Mouse (Mus musculus) kidney, embryonic 15.5 days (tissue): ENCODE data around the gene Sparc. TPM values are rescaled to one million over a fixed set of nuclear protein-coding genes. Genes with fewer than 3 reads are reported as not detected.

Experiments used
- ATAC-seq: fragments of 200-750 bp; cut with Nextera tagmentation; replicated peaks from 2 replicates; pipeline ENCODE4 v1.8.0; 2017; ENCODE audit warnings: moderate TSS enrichment; ENCODE audit not compliant: low FRiP score
- H3K27ac ChIP-seq: fragments of 300-500 bp; sonication (generic); 2 replicates; pipeline ENCODE4 v1.5.1; 2015; ENCODE audit warnings: mild to moderate bottlenecking, inconsistent platforms
- H3K27me3 ChIP-seq: fragments of 300-500 bp; sonication (generic); 2 replicates; pipeline ENCODE4 v1.6.1; 2015; ENCODE audit warnings: inconsistent platforms
- H3K36me3 ChIP-seq: fragments of 300-500 bp; sonication (generic); 2 replicates; pipeline ENCODE4 v1.6.1; 2015; ENCODE audit warnings: inconsistent platforms
- H3K4me1 ChIP-seq: fragments of 300-500 bp; sonication (generic); 2 replicates; pipeline ENCODE4 v1.6.1; 2015; ENCODE audit warnings: inconsistent platforms
- H3K4me2 ChIP-seq: fragments of 300-500 bp; sonication (generic); 2 replicates; pipeline ENCODE4 v1.6.1; 2015; ENCODE audit warnings: moderate library complexity, mild to moderate bottlenecking, inconsistent platforms
- H3K4me3 ChIP-seq: fragments of 300-500 bp; sonication (generic); replicated peaks from 2 replicates; pipeline ENCODE4 v1.5.1; 2015; ENCODE audit warnings: mild to moderate bottlenecking, inconsistent platforms
- H3K9ac ChIP-seq: fragments of 300-500 bp; sonication (generic); 2 replicates; pipeline ENCODE4 v1.6.1; 2015; ENCODE audit warnings: mild to moderate bottlenecking, inconsistent platforms
- H3K9me3 ChIP-seq: fragments of 300-500 bp; sonication (generic); replicated peaks from 2 replicates; pipeline ENCODE4 v1.6.1; 2016; ENCODE audit warnings: inconsistent platforms
- WGBS: fragments of 180-500 bp; shearing (Covaris S2); methylation state at CpG from one replicate; pipeline ENCODE4 v1.1.7; 2015; ENCODE audit warnings: mixed read lengths; 5-methylcytosine and 5-hydroxymethylcytosine counted together
- polyA plus RNA-seq: library from polyadenylated mRNA; unstranded; fragments of >200 nt; fragmentation: Nextera tagmentation; extraction: Ambion mirVana; gene quantifications from 2 replicates; pipeline ENCODE4 v1.2.1, GENCODE M21; 2015

Gene Sparc
- polyA plus RNA-seq, 1 experiment from 2014 or later = 1,510 TPM

DNA sequence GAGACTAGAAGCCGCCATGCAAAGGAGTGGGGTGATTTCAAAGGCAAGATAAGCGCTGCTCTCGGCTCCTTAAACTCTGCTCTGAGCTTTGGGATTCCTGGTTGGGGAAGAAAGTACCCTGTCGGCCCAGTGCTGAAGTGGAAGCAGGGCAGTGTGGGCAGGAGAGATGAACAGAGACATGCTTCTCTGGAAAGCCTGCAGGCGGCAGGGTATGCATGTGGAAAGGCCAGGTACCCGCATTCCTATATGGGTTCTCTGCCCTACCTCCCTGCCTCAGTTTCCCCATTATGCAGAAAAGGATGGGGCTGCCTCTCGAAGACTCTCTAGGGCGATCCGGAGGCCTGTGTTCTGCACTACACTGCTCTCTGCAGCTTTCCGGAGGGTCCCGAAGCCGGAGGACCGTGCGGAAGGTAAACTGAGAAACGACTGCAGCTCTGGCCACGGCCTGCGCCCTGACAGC, 37.6 kb upstream of the Sparc start:
- peak overlapping the region; percentile 92 for H3K4me2 ChIP-seq
- WGBS = under 1% methylated on average over 17 of the region's 17 CpGs
- H3K4me1 ChIP-seq = peaks cover 35% of the 10 kb centered on the region
- peak overlapping the region; percentile 92 for H3K27ac ChIP-seq
- H3K9ac ChIP-seq = peak overlapping the region; percentile 78
- H3K36me3 ChIP-seq = 0 out of 2 replicates have a peak, but pooled peaks cover 10% of the 10 kb centered on the region
- no peaks in the 10 kb centered on the region for H3K9me3 ChIP-seq
- peak; percentile 61 for ATAC-seq
- H3K4me3 ChIP-seq = peak overlapping the region; percentile 87
- H3K27me3 ChIP-seq = no peaks in the 10 kb centered on the region

DNA sequence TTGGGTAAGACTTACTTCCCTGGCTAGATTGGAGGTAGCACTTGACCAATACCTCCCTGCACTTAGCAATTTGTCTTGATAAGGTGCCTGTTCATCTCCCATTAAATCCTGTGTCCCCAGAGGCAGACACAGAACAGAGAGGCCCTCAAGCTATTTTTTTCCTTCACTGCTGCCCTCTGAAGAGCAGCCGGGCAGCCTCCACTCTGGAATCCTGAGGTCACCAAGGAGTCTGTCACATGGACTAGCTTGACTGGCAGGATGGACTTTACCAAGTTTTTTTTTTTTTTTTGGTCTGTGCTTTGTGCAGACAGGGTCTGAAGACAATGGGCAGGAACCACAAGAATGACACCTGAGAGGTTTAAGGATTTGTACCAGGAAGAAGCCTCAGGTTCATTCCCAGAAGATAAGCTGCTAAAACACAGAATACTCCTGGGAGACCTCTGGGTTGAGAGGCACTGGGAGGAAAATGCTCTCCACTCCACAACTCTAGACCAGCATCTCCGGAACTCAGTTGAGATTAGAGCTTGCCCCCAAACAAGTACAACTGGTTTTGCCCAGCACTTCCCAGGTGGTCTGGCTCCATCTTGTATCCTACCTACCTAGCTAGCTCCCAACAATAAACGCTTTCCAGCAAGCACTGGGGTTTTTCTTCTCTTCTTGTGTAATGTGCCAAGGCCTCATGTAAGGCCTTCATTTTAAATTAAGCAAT, 37.0 kb upstream of the Sparc start:
- WGBS = 31% methylated on average over 3 of the region's 3 CpGs
- Histone ChIP-seq H3K27me3 (no peaks in the 10 kb centered on the region), H3K4me3 (peak overlapping the region; percentile 87), H3K4me1 (peaks cover 35% of the 10 kb centered on the region), H3K4me2 (peak overlapping the region; percentile 92), H3K36me3 (0 out of 2 replicates have a peak, but pooled peaks cover 10% of the 10 kb centered on the region), H3K9me3 (no peaks in the 10 kb centered on the region), H3K27ac (peak overlapping the region; percentile 92), H3K9ac (peak overlapping the region; percentile 78)
- no peak for ATAC-seq

DNA sequence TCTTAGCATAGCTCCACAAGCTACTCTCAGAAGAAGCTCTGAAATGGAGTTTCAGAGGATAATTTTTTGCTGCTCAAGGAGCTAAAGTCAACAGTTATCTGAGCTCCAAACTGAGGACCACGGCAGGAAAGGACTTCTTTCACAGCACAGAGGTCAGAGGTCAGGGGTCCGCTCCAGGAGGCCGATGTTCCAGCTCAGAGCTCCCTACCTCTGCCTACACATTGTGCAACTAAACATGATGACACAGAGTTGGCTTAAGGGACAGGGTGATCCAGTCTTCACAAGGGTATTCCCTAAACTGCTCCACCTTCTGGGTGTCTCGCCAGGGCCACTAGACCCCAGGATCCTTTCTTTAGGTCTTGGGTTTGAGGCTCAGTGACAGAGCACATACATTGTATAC, 35.5 kb upstream of the Sparc start:
- H3K27ac ChIP-seq = no peak overlapping the region
- no peak overlapping the region for H3K9ac ChIP-seq
- peaks cover 32% of the 10 kb centered on the region for H3K4me1 ChIP-seq
- 27% methylated on average over 4 of the region's 4 CpGs for WGBS
- ATAC-seq = no peak
- H3K4me3 ChIP-seq = no peak overlapping the region
- no peaks in the 10 kb centered on the region for H3K27me3 ChIP-seq
- H3K4me2 ChIP-seq = no peak overlapping the region
- peaks cover 22% of the 10 kb centered on the region for H3K36me3 ChIP-seq
- H3K9me3 ChIP-seq = no peaks in the 10 kb centered on the region

DNA sequence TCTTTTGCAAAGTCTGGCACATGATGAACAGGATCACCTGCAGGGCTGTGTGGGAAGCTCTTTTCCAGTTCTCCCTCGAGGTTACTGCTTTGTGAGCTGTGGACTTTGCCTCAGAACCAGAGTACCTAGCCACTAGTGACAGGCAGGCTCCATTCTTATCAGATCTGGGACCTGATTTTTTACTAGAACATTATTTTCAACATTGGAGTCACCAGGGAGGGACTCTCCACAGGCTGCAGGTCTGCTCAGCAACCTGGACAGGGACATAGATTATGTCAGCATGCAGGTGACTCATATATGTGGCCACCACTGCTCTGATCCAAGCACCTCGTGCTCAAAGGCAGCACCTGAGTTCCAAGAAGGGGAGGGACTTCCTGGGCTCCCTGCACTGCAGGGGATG, 32.2 kb upstream of the Sparc start:
- H3K27ac ChIP-seq = no peak overlapping the region
- H3K4me2 ChIP-seq = no peak overlapping the region
- H3K4me1 ChIP-seq = peaks cover 24% of the 10 kb centered on the region
- no peak overlapping the region for H3K9ac ChIP-seq
- H3K9me3 ChIP-seq = no peaks in the 10 kb centered on the region
- no peak overlapping the region for H3K4me3 ChIP-seq
- no peak for ATAC-seq
- peaks cover 49% of the 10 kb centered on the region for H3K36me3 ChIP-seq
- no peaks in the 10 kb centered on the region for H3K27me3 ChIP-seq
- WGBS = 74% methylated on average over 2 of the region's 2 CpGs

DNA sequence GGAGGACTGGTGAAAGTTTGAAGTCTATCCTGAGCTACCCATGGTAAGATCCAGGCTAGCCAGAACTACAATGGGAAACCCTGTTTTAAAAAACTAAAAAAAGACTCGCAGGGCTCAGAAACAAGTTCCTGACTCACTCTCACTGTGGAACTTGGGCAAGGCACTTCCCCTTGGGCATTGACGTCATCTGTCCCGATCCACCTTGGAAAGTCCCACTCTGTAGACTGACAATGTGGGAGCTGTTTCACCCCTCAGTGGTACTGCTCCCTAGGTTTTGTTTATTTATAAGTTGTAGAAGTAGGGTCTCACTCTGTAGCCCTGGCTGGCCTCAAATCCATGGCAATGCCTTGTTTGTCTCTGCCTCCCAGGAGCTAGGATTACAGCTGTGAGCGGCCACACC, 30.7 kb upstream of the Sparc start:
- WGBS = 90% methylated on average over 4 of the region's 4 CpGs

DNA sequence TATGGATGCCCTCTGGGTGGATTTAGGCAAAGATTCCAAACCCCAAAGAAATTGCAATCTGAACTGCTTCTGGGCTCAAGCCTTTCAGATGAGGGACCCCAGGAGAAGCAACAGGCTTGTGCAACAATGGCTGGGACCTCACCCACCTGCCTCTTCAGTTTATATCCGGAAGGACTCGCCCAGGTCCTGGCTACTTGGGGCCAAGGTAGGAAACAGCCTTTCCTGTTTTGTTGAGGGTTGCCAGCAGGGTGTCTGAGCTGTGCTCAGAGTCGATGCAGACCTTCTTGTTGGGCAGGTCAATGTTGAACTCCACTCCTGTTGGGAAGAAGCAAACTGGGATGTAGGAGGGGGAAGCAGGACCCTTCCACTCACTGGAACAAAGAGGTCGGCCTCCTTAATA, 27.3 kb upstream of the Sparc start:
- H3K36me3 ChIP-seq = peaks cover 78% of the 10 kb centered on the region
- 63% methylated on average over 4 of the region's 4 CpGs for WGBS
- H3K27me3 ChIP-seq = no peaks in the 10 kb centered on the region
- no peaks in the 10 kb centered on the region for H3K9me3 ChIP-seq
- H3K4me1 ChIP-seq = peaks cover 12% of the 10 kb centered on the region; the same call in 1 of the 2 replicates
- no peak overlapping the region for H3K4me2 ChIP-seq
- H3K9ac ChIP-seq = no peak overlapping the region
- ATAC-seq = no peak
- H3K27ac ChIP-seq = peak overlapping the region; percentile 61; the same call in 1 of the 2 replicates
- H3K4me3 ChIP-seq = no peak overlapping the region

More for the DNA sequence above, 30.7 kb upstream of the Sparc start:
- Histone ChIP-seq H3K9me3 (no peaks in the 10 kb centered on the region), H3K4me1 (peaks cover 12% of the 10 kb centered on the region), H3K4me2 (no peak overlapping the region), H3K27me3 (no peaks in the 10 kb centered on the region), H3K27ac (no peak overlapping the region), H3K36me3 (peaks cover 62% of the 10 kb centered on the region), H3K4me3 (no peak overlapping the region), H3K9ac (no peak overlapping the region)
- no peak for ATAC-seq

DNA sequence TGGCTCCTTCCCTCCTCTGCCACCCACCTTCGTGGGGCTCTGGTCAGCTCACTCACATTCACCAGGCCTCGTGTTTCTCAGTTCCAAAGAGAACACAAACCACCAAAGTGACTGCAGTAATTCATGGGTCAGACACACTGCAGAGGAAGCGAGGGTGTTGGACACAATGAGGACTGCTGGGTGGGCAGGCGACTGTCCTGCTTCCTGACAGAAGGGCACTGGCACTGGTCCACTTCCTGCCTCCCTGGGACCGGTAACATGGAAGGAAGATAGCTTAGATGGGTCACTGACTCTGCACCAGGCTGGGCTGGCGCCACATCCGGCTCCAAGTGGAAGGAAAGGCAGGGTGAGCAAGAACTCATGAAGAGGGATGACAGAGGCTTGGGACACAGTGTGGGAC, 26.5 kb upstream of the Sparc start:
- no peak overlapping the region for H3K9ac ChIP-seq
- WGBS = 39% methylated on average over 7 of the region's 7 CpGs
- peaks cover 74% of the 10 kb centered on the region for H3K36me3 ChIP-seq
- H3K9me3 ChIP-seq = no peaks in the 10 kb centered on the region
- H3K4me3 ChIP-seq = no peak overlapping the region
- no peak overlapping the region for H3K4me2 ChIP-seq
- H3K27ac ChIP-seq = peak overlapping the region; percentile 61
- peak; percentile 42; the same call in 1 of the 2 replicates for ATAC-seq
- peaks cover 14% of the 10 kb centered on the region for H3K4me1 ChIP-seq
- H3K27me3 ChIP-seq = no peaks in the 10 kb centered on the region

DNA sequence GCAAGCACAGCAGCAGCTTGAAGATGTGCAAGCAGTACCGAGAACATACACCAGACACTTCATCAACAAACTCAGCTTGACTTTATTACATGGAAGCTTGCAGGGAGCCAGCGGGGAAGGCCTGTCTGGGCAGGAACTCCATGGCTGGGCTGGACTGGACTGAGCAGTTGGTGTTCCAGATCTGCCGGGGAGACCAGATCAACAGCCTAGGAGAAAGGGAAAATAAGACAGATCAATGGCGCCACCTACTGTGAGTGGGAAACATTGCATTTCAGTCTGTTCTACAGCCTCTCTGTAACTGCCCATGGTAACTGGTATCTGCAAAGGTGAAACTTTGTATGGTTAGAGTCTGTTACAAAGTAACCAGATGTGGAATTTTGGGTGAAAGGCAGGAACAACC, 23.6 kb upstream of the Sparc start:
- Histone ChIP-seq H3K4me2 (no peak overlapping the region), H3K9me3 (no peaks in the 10 kb centered on the region), H3K9ac (no peak overlapping the region), H3K36me3 (peaks cover 51% of the 10 kb centered on the region), H3K27ac (0 out of 2 replicates have a peak overlapping the region, but pooled peaks have one; percentile 57), H3K4me3 (no peak overlapping the region), H3K27me3 (no peaks in the 10 kb centered on the region), H3K4me1 (peaks cover 13% of the 10 kb centered on the region)
- peak; percentile 58 for ATAC-seq
- WGBS = 21% methylated on average over 4 of the region's 4 CpGs

DNA sequence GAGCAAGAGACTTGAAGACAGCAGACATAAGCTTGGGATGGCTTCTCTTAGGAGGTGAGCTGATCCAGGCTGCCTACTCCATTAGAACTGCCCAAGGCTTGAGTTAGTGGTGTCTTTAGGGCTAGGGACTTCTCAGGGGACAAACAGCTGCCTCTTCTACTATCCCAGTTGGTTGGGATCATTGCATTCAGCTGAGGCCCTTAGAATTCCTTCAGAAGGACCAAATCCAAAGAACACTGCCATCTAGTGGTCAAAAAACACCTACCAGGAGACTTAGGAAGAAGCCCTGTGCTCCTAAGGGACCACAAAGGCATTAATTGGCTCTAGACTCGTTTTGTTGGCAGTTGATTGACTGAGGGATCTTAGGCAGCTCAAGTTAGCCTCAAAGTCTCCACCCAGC, 21.8 kb upstream of the Sparc start:
- no peaks in the 10 kb centered on the region for H3K9me3 ChIP-seq
- H3K27me3 ChIP-seq = no peaks in the 10 kb centered on the region
- no peak for ATAC-seq
- no peak overlapping the region for H3K4me2 ChIP-seq
- H3K4me1 ChIP-seq = peaks cover 13% of the 10 kb centered on the region
- no peak overlapping the region for H3K9ac ChIP-seq
- WGBS = 0% methylated on average over 1 of the region's 1 CpGs
- no peak overlapping the region for H3K4me3 ChIP-seq
- H3K36me3 ChIP-seq = peaks cover 35% of the 10 kb centered on the region
- H3K27ac ChIP-seq = no peak overlapping the region

DNA sequence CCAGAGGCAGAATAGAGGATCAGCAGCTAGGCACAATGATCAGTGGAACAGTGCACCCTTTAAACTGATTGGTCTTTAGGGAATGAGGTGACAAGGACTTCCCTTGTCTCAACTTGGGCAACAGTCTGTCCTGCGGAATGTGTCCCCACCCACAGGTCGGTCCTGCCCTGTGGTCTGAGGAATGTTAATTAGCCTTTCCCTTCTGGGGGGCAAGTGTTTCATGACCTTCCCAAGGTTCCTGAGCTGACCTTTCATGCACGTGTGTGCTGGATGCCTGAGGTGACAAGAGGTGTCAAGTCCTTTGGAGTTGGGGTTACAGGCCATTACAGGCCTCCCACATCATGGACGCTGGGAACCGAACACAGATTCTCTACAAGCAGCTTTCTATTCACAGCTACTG, 16.7 kb upstream of the Sparc start:
- H3K4me3 ChIP-seq = no peak overlapping the region
- 51% methylated on average over 5 of the region's 5 CpGs for WGBS

DNA sequence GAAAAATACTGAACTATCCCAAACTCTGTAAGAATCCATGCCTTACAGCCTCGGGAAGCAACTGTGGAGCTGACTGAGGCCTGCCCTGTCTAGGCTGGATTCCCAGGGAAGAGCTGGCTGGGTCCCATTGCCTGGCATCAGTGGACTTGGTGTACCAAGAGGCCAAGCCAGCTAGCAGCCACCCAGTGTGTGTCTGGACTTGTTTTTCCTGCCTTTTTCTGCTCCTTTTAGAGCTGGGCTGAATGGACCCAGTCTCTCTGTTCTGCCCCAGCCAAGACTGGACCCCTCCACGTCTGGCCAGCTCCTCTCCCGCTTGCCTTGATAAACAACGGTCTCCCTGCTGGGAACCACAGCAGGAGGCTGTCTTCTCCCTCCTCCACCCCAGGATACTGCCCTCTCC, 15.0 kb upstream of the Sparc start:
- Histone ChIP-seq H3K9me3 (no peaks in the 10 kb centered on the region), H3K9ac (no peak overlapping the region), H3K27me3 (no peaks in the 10 kb centered on the region), H3K27ac (no peak overlapping the region), H3K4me2 (no peak overlapping the region), H3K4me3 (no peak overlapping the region), H3K36me3 (no peaks in the 10 kb centered on the region), H3K4me1 (0 out of 2 replicates have a peak, but pooled peaks cover 4% of the 10 kb centered on the region)
- 38% methylated on average over 4 of the region's 4 CpGs for WGBS
- no peak for ATAC-seq

More for the DNA sequence above, 16.7 kb upstream of the Sparc start:
- Histone ChIP-seq H3K9me3 (no peaks in the 10 kb centered on the region), H3K4me2 (no peak overlapping the region), H3K4me1 (peaks cover 7% of the 10 kb centered on the region; the same call in 1 of the 2 replicates), H3K9ac (no peak overlapping the region), H3K27me3 (no peaks in the 10 kb centered on the region), H3K36me3 (no peaks in the 10 kb centered on the region), H3K27ac (no peak overlapping the region)
- no peak for ATAC-seq

DNA sequence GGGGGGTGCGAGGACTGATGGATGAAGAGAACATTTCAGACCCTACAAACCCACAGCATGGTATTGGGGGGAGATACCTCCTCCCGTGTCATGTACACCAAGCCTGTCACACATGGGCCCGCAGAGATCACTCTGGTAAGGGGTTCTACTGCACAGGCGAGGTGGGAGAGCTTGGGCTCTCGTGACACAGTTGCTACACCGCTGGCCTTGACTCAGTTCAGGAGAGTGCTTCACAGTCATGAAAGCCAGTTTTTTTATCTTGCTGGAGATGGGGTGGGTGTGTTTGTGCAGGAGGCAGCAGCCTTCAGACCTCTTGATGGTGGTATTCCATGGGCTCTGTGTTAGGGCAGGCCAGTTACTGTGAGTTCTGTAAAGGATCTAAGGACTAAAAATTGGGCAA, 13.1 kb upstream of the Sparc start:
- ATAC-seq = no peak

More for the DNA sequence above, 13.1 kb upstream of the Sparc start:
- WGBS = 87% methylated on average over 6 of the region's 6 CpGs
- Histone ChIP-seq H3K9me3 (no peaks in the 10 kb centered on the region), H3K9ac (no peak overlapping the region), H3K27me3 (no peaks in the 10 kb centered on the region), H3K4me2 (no peak overlapping the region), H3K36me3 (no peaks in the 10 kb centered on the region), H3K4me3 (no peak overlapping the region), H3K4me1 (0 out of 2 replicates have a peak, but pooled peaks cover 8% of the 10 kb centered on the region), H3K27ac (no peak overlapping the region)
